Mouse (Mus musculus) liver, embryonic 15.5 days (tissue): ENCODE measurements around the gene Ctnnbip1. TPM values are rescaled to one million over a fixed set of nuclear protein-coding genes. Genes with fewer than 3 reads are reported as not detected.
A peak's percentile ranks its signal among the peaks of the same experiment; 100 is the strongest.

Source experiments
- ATAC-seq: fragments of 200-750 bp; cut with Nextera tagmentation; 2 replicates; pipeline ENCODE4 v1.8.0; 2017; ENCODE audit warnings: moderate number of reproducible peaks, mild to moderate bottlenecking, moderate library complexity; ENCODE audit not compliant: insufficient read depth
- H3K27ac ChIP-seq: fragments of 300-500 bp; sonication (generic); replicated peaks from 2 replicates; pipeline ENCODE4 v1.5.1; 2015; ENCODE audit warnings: mild to moderate bottlenecking, inconsistent platforms
- H3K27me3 ChIP-seq: fragments of 300-500 bp; sonication (generic); 2 replicates; pipeline ENCODE4 v1.6.1; 2015; ENCODE audit warnings: mild to moderate bottlenecking, inconsistent platforms
- H3K36me3 ChIP-seq: fragments of 300-500 bp; sonication (generic); replicated peaks from 2 replicates; pipeline ENCODE4 v1.6.1; 2015; ENCODE audit warnings: moderate library complexity, mild to moderate bottlenecking, inconsistent platforms
- H3K4me1 ChIP-seq: fragments of 300-500 bp; sonication (generic); replicated peaks from 2 replicates; pipeline ENCODE4 v1.6.1; 2015; ENCODE audit warnings: inconsistent platforms
- H3K4me2 ChIP-seq: fragments of 300-500 bp; sonication (generic); 2 replicates; pipeline ENCODE4 v1.6.1; 2015; ENCODE audit warnings: moderate library complexity, mild to moderate bottlenecking, inconsistent platforms
- H3K4me3 ChIP-seq: fragments of 300-500 bp; sonication (generic); replicated peaks from 2 replicates; pipeline ENCODE4 v1.5.1; 2015; ENCODE audit warnings: mild to moderate bottlenecking, inconsistent platforms
- H3K9ac ChIP-seq: fragments of 300-500 bp; sonication (generic); 2 replicates; pipeline ENCODE4 v1.6.1; 2015; ENCODE audit warnings: moderate library complexity, mild to moderate bottlenecking, inconsistent platforms
- H3K9me3 ChIP-seq: fragments of 300-500 bp; sonication (generic); replicated peaks from 2 replicates; pipeline ENCODE4 v1.6.1; 2016; ENCODE audit warnings: inconsistent platforms
- WGBS: fragments of 180-500 bp; shearing (Covaris S2); methylation state at CpG from one replicate; pipeline ENCODE4 v1.1.7; 2015; ENCODE audit warnings: mixed read lengths; ENCODE audit not compliant: insufficient replicate concordance; 5-methylcytosine and 5-hydroxymethylcytosine counted together
- polyA plus RNA-seq: library from polyadenylated mRNA; unstranded; fragments of >200 nt; fragmentation: Nextera tagmentation; extraction: Ambion mirVana; gene quantifications from 2 replicates; pipeline ENCODE4 v1.2.1, GENCODE M21; 2015

Ctnnbip1 gene
- polyA plus RNA-seq, 1 experiment from 2014 or later: 6.9 TPM

DNA sequence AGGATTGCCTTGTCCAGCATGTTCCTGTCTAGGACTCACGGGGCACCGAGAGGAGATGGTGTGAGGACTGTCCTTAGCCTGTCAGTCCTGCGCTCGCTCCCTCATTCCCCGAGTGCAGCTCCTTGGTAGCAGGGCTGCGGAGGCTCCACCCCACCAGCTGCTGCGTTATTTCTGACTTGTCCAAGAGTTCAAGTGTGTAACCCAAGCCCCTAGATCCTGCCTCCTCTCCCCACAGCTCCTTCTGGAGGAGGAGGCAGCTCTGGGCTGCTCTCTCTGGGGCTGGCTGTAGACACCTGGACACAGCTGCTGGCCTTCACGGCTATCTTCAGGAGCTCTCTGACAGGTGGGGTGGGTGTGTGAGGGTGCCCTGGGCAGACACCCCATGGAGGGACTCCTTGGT lies 26.9 kb downstream of the Ctnnbip1 start:
- no peak overlapping the region for H3K4me2 ChIP-seq
- no peak overlapping the region for H3K4me3 ChIP-seq
- peaks cover 3% of the 10 kb centered on the region; the same call in 1 of the 2 replicates for H3K4me1 ChIP-seq
- H3K36me3 ChIP-seq: no peaks in the 10 kb centered on the region
- no peak overlapping the region for H3K9ac ChIP-seq
- 66% methylated on average over 8 of the region's 8 CpGs for WGBS
- H3K27ac ChIP-seq: no peak overlapping the region
- ATAC-seq: no peak
- no peaks in the 10 kb centered on the region for H3K9me3 ChIP-seq
- no peaks in the 10 kb centered on the region for H3K27me3 ChIP-seq

DNA sequence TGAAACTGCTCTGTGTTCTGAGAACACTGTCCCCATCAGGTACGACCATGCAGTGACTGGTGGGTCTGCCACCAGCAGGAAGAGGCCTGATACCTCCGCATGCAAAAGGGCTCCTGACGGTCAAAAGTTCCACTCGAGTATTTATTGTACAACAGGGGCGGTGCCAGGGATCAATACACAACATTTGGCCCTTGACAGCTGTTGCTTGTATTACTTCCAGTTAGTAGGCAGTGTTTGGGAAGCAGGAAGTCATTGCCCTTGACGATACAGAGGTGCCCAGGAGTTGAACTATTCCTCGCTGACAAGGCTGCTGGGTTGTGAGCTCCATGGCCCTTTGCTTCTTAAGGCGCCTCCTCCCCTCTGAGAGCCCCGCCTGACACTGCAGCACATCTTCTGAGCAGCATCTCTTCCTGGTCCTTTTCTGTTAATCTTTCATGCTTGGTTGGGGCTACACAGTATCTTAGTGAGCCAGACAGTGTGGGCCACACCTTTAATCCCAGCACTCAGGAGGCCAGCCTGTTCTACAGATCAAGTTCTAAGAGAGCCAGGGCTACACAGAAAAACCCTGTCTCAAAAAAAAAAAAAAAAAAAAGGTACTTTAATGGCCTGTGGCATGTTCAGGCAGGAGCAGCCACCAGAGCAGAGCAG lies 28.9 kb downstream of the Ctnnbip1 start:
- H3K4me1 ChIP-seq: peaks cover under 1% of the 10 kb centered on the region; the same call in 1 of the 2 replicates
- peak; percentile 53; the same call in 1 of the 2 replicates for ATAC-seq
- H3K27me3 ChIP-seq: no peaks in the 10 kb centered on the region
- no peak overlapping the region for H3K4me3 ChIP-seq
- no peak overlapping the region for H3K4me2 ChIP-seq
- WGBS: 58% methylated on average over 9 of the region's 9 CpGs
- H3K9me3 ChIP-seq: no peaks in the 10 kb centered on the region
- H3K36me3 ChIP-seq: no peaks in the 10 kb centered on the region
- H3K27ac ChIP-seq: no peak overlapping the region
- no peak overlapping the region for H3K9ac ChIP-seq

DNA sequence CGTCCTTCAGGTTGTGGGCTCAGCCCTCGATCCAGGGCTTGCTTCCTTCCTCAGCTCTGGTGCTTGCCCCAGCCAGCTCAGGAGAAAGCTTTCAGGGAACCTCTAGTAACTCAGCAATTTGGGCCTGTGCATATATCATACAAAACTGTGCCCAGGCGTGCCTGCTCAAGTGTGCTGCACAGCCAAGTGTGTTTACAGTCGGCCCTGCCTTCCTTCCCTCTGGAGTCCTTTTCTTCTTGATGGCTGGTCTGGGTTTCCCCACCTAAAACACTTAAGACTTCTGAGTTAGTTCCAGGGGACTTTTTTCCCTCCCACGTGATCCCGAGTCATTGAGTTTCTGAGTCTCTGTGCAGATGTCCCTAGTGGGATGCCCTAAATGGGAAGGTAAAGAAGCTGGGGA lies 29.5 kb downstream of the Ctnnbip1 start:
- no peak for ATAC-seq
- H3K36me3 ChIP-seq: no peaks in the 10 kb centered on the region
- H3K4me2 ChIP-seq: no peak overlapping the region
- no peaks in the 10 kb centered on the region; the same call in 1 of the 2 replicates for H3K4me1 ChIP-seq
- no peaks in the 10 kb centered on the region for H3K9me3 ChIP-seq
- no peak overlapping the region for H3K4me3 ChIP-seq
- H3K27me3 ChIP-seq: no peaks in the 10 kb centered on the region
- H3K27ac ChIP-seq: no peak overlapping the region
- H3K9ac ChIP-seq: no peak overlapping the region
- 66% methylated on average over 6 of the region's 6 CpGs for WGBS

GRCm38 (mm10) chr4:149549221-149549925 lies 31.3 kb downstream of the Ctnnbip1 start:
- Histone ChIP-seq H3K4me1 (no peaks in the 10 kb centered on the region; the same call in 1 of the 2 replicates), H3K9me3 (no peaks in the 10 kb centered on the region), H3K27ac (no peak overlapping the region), H3K4me3 (no peak overlapping the region), H3K9ac (no peak overlapping the region), H3K27me3 (no peaks in the 10 kb centered on the region), H3K36me3 (no peaks in the 10 kb centered on the region), H3K4me2 (no peak overlapping the region)
- ATAC-seq: no peak
- WGBS: 37% methylated on average over 9 of the region's 9 CpGs

GRCm38 (mm10) chr4:149550866-149551265 lies 32.8 kb downstream of the Ctnnbip1 start:
- Histone ChIP-seq H3K9ac (no peak overlapping the region), H3K4me3 (no peak overlapping the region), H3K4me1 (no peaks in the 10 kb centered on the region; the same call in 1 of the 2 replicates), H3K9me3 (no peaks in the 10 kb centered on the region), H3K27me3 (no peaks in the 10 kb centered on the region), H3K27ac (no peak overlapping the region), H3K36me3 (no peaks in the 10 kb centered on the region), H3K4me2 (no peak overlapping the region)
- WGBS: 63% methylated on average over 5 of the region's 5 CpGs
- ATAC-seq: no peak

- no peaks in the 10 kb centered on the region for H3K9me3 ChIP-seq
- WGBS: 58% methylated on average over 5 of the region's 5 CpGs
- no peaks in the 10 kb centered on the region; the same call in 1 of the 2 replicates for H3K4me1 ChIP-seq
- no peak for ATAC-seq
- H3K27ac ChIP-seq: no peak overlapping the region
- H3K4me2 ChIP-seq: no peak overlapping the region
- no peaks in the 10 kb centered on the region for H3K36me3 ChIP-seq
- H3K9ac ChIP-seq: no peak overlapping the region
- H3K27me3 ChIP-seq: no peaks in the 10 kb centered on the region
- H3K4me3 ChIP-seq: no peak overlapping the region
These were observed 33.7 kb downstream of the Ctnnbip1 start for GRCm38 (mm10) chr4:149551696-149552095.

DNA sequence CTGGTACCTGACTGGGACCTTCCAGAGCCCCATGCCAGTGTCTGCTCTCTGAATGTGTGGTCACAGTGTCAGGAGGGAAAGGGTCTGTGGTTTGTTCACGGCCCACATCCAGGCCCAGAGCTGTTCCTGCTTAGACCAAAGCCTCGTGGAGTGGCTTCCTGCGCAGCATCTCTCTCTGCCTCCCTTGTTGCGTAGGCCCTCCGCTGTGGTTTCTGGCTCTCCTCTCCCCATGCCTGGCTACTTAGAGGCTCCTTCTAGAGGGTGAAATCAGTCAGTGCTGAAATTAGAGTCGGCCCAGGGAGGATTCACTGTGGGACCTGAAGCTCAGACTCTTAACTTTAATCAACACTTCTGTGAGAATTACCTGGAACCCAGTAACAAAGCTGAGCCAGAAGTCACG lies 35.8 kb downstream of the Ctnnbip1 start:
- Histone ChIP-seq H3K9me3 (no peaks in the 10 kb centered on the region), H3K36me3 (no peaks in the 10 kb centered on the region), H3K9ac (no peak overlapping the region), H3K27me3 (no peaks in the 10 kb centered on the region), H3K4me3 (no peak overlapping the region), H3K4me2 (no peak overlapping the region), H3K4me1 (no peaks in the 10 kb centered on the region), H3K27ac (no peak overlapping the region)
- WGBS: 46% methylated on average over 7 of the region's 7 CpGs
- no peak for ATAC-seq

DNA sequence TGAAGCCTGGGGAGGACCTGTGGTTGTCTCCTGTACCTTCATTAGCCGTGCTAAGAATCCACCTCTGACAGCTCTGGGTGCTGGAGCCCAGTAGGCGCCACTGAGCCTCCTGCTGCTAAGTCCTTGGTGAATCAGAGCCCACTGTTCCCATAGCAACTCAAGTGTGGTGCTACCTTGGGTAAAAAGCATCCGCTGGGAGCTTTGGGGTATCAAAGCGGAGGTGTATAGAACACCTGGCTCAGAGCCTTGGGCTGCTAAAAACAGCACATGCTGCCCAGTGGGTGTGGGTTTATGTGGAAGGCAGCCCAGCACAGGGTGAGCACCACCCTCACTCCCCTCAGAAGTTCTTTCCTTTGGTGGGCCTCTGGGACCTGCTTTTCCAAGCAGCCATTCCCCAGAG lies 38.1 kb downstream of the Ctnnbip1 start:
- H3K4me3 ChIP-seq: no peak overlapping the region
- H3K4me1 ChIP-seq: no peaks in the 10 kb centered on the region
- no peak overlapping the region for H3K4me2 ChIP-seq
- H3K27me3 ChIP-seq: no peaks in the 10 kb centered on the region
- no peak overlapping the region for H3K9ac ChIP-seq
- no peak overlapping the region for H3K27ac ChIP-seq
- WGBS: 65% methylated on average over 4 of the region's 4 CpGs
- no peaks in the 10 kb centered on the region for H3K9me3 ChIP-seq
- no peaks in the 10 kb centered on the region for H3K36me3 ChIP-seq
- ATAC-seq: no peak

- H3K36me3 ChIP-seq: no peaks in the 10 kb centered on the region
- no peak overlapping the region for H3K27ac ChIP-seq
- WGBS: 68% methylated on average over 5 of the region's 5 CpGs
- ATAC-seq: no peak
- H3K9me3 ChIP-seq: no peaks in the 10 kb centered on the region
- no peaks in the 10 kb centered on the region; the same call in 1 of the 2 replicates for H3K4me1 ChIP-seq
- no peak overlapping the region for H3K4me2 ChIP-seq
- no peaks in the 10 kb centered on the region for H3K27me3 ChIP-seq
- no peak overlapping the region for H3K4me3 ChIP-seq
- no peak overlapping the region for H3K9ac ChIP-seq
These were observed 39.9 kb downstream of the Ctnnbip1 start for GRCm38 (mm10) chr4:149557905-149558304.

- WGBS: 62% methylated on average over 3 of the region's 3 CpGs
- no peak overlapping the region for H3K4me2 ChIP-seq
These were observed 40.4 kb downstream of the Ctnnbip1 start for GRCm38 (mm10) chr4:149558389-149558788.

GRCm38 (mm10) chr4:149561392-149561791 lies 43.4 kb downstream of the Ctnnbip1 start:
- Histone ChIP-seq H3K4me3 (no peak overlapping the region), H3K36me3 (no peaks in the 10 kb centered on the region), H3K27ac (no peak overlapping the region), H3K27me3 (no peaks in the 10 kb centered on the region), H3K4me1 (no peaks in the 10 kb centered on the region; the same call in 1 of the 2 replicates), H3K9me3 (no peaks in the 10 kb centered on the region), H3K9ac (no peak overlapping the region), H3K4me2 (no peak overlapping the region)
- ATAC-seq: no peak
- 57% methylated on average over 4 of the region's 4 CpGs for WGBS

More at GRCm38 (mm10) chr4:149558389-149558788, 40.4 kb downstream of the Ctnnbip1 start:
- no peak overlapping the region for H3K27ac ChIP-seq
- ATAC-seq: no peak
- H3K9ac ChIP-seq: no peak overlapping the region
- H3K27me3 ChIP-seq: no peaks in the 10 kb centered on the region
- H3K9me3 ChIP-seq: no peaks in the 10 kb centered on the region
- no peak overlapping the region for H3K4me3 ChIP-seq
- no peaks in the 10 kb centered on the region; the same call in 1 of the 2 replicates for H3K4me1 ChIP-seq
- no peaks in the 10 kb centered on the region for H3K36me3 ChIP-seq
